Mouse (Mus musculus) T-helper 17 cell (primary cell): ENCODE results near the gene Cd46.

Experiments used
- in situ Hi-C, 2 experiments: fragments of 300-600 bp; cut with MboI, MseI; formaldehyde crosslinking; loops; 1 replicate in 1 of 2; 2 replicates in 1 of 2; pipeline ENCODE4 v1.15.1; 2025; ENCODE audit warnings: high pct_unique_total_duplicates in 2 of 2

Gene Cd46

GRCm38 (mm10) chr1:195018089-195018999 is 73.7 kb downstream of the Cd46 start:
- in situ Hi-C loops, result loop anchor here in 1 of 2 experiments (10.0 kb wide), 1 partner anchor 1094 kb away; no protein-coding TSS in a partner anchor

DNA sequence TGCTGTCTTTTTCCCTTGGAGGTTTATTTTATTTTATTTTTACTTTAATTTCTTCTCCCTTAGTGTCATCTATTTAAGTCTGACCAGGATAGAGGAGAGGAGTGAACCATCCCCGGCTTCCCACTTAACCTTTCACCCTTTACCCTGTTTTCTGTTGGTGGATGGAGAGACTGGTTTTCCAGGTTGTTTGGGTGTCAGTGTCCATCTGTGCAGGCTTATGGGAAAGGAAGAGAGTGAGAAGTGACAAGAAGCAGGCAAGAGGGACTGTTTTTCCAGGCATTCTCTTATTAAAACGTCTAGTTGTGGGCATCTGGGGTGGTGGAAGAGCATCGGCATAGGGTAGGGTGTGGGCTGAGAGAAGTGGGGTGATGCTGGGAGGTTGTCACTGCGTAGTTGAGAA is 74.4 kb downstream of the Cd46 start:
- in situ Hi-C loops, result loop anchor here in 1 of 2 experiments (10.0 kb wide), 1 partner anchor 1093 kb away; no protein-coding TSS in a partner anchor

DNA sequence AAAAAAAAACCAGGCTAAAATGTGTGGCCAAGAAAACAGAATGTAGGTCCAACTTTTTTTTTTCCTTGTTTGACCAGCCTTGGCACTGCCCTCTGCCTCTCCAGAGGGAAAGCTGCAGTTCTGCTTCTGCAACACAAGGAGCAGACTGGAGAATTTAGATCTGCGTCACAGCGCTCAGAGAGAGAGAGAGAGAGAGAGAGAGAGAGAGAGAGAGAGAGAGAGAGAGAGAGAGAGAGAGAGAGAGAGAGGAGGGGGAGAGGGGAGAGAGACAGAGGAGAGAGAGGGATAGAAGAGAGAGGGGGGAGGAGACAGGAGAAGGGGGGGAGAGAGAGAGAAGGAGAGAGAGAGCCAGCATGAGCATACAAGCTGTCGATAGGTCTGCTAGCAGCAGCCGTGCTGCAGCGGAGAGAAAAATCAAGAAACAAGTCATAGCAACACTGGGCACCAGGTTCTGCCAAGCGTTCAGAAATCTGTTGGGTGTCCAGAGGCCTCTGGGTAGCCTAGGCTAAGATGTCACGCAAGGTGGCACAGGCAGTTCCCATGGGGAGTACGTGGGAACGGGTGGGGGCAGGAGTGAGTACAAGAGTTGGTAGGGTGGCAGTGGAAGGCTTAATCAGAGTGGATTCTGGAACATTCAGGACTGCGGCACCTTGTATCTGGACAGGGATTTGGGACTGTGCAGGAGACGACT is 75.1 kb downstream of the Cd46 start:
- in situ Hi-C loops, result loop anchor here in 1 of 2 experiments (10.0 kb wide), 1 partner anchor 1092 kb away; no protein-coding TSS in a partner anchor

- in situ Hi-C loops, result loop anchor here in 1 of 2 experiments (10.0 kb wide), 1 partner anchor 1090 kb away; no protein-coding TSS in a partner anchor
Measured at GRCm38 (mm10) chr1:195015281-195015680, 76.8 kb downstream of the Cd46 start.

DNA sequence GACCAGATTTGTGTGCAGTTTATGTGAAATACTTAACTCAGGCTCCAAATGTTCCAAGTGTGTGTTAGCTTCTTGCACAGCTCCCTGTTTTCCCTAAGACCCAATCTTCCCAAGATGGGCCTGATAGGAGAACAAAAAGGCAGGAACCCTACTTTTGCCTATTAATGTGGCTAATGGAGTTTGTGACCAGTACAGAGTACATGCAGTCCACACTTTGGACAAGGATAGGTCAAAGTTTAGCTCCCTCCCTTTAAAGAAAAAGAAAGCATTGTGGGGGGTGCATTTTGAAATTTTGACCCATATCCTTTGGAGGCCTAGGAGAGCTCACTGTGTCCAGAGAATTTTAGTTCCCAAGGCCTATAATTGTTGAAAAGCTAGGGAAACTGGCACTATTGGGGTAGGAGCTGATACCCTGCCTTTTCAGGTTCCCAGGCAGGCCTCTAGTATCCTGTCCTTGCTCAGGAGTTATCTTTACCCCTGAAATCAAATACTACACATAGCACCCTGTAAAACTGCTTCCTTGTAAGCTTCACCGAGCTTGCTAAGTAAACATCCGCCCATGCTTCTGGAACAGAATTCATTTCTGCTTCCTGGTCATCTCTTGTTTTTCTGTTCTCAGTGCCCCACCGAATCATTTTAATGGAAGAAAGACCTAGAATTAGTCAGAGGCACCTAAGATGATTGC is 77.7 kb downstream of the Cd46 start:
- in situ Hi-C loops, result loop anchor here in 1 of 2 experiments (10.0 kb wide), 1 partner anchor 1090 kb away; no protein-coding TSS in a partner anchor

DNA sequence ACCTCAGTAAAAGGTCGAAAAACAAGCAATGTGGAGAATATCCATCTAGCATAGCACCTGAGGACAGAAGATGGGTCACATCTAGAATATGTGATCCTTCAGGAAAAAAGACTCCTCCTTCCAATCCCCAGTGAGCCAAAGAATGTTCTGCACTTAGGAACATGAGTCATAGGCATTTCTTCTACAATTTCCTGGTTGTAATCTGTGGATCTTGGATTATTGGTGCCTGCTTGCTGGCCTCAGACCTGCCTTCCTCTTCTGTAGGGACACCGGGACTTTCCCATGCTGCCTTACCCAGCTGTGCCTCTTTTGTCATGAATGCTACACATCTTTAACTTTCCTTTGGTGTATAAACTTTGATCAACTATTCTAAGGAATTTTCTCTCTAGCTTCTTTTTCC is 79.5 kb downstream of the Cd46 start:
- in situ Hi-C loops, result loop anchor here in 1 of 2 experiments (10.0 kb wide), 1 partner anchor 1088 kb away; no protein-coding TSS in a partner anchor

DNA sequence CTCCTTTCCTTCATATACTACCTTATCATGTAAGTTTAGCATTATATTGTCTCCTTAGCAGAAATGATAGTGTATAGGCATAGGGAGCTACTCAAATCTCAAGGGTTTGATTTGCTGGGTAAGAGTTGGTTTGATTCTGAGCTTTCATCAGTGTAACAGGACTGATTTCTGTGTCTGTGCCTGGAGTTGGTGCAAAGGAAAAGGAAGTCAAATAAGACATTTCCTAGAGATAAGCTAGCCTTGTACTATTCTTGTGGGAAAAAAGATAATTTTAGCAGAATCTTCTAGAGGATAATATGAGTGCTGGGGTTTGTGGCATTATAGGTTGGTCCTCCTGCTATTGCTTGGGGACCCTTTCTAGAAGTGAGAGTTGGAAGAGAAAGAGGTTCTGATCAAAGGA is 85.8 kb downstream of the Cd46 start:
- in situ Hi-C loops, result no loop called here

- in situ Hi-C loops, result no loop called here
Measured at GRCm38 (mm10) chr1:195004194-195004593, 87.9 kb downstream of the Cd46 start.

GRCm38 (mm10) chr1:195003328-195003727 is 88.7 kb downstream of the Cd46 start:
- in situ Hi-C loops, result no loop called here

- in situ Hi-C loops, result no loop called here
Measured at GRCm38 (mm10) chr1:194998396-194998795, 93.7 kb downstream of the Cd46 start.

DNA sequence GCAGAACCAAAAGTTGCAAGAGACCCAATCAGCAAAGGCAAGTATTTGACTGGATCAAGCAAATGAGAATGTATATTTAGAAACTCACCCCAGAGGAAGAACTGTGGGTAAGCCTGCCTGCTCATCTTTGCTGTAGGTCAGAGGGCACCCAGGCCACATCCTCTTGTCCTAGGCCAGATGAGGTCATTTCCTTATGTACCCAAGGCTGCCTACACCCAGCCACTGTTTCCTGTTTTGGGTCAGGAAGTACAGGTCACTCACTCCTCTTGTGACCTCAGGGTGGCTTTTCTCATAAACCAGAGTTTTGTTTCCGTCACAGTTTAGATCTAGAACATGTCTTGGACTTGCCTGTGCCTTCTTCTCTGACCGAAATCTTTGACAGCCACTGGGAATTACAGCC is 96.9 kb downstream of the Cd46 start:
- in situ Hi-C loops, result no loop called here

- in situ Hi-C loops, result no loop called here
Measured at GRCm38 (mm10) chr1:194994262-194994661, 97.8 kb downstream of the Cd46 start.

DNA sequence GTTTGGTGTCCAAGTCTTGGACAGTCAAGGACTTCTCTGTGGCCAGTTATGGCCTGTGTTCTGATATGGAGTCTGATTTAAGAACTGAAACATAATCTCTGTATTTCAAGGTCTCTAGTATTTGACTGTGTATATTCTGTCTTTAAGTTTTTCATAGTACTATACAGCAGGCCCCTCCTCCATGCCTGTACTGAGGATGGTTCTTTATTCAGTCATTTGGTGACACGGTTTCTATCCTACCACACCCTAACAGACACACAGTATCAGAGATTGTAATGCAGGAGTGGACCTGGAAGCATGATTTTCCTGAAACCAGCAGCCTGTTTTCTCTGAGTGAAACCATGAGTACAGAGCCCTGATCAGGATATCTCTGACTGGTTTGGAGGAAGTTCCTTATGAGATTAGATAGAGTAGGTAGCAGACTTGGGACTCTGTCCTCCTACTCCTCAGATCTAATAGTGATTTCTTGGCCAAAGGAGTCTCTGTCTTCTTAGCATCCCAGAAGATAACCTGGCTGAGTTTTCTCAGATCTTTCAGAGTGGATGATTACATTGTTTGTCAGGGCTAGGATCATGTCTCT is 98.5 kb downstream of the Cd46 start:
- in situ Hi-C loops, result no loop called here

DNA sequence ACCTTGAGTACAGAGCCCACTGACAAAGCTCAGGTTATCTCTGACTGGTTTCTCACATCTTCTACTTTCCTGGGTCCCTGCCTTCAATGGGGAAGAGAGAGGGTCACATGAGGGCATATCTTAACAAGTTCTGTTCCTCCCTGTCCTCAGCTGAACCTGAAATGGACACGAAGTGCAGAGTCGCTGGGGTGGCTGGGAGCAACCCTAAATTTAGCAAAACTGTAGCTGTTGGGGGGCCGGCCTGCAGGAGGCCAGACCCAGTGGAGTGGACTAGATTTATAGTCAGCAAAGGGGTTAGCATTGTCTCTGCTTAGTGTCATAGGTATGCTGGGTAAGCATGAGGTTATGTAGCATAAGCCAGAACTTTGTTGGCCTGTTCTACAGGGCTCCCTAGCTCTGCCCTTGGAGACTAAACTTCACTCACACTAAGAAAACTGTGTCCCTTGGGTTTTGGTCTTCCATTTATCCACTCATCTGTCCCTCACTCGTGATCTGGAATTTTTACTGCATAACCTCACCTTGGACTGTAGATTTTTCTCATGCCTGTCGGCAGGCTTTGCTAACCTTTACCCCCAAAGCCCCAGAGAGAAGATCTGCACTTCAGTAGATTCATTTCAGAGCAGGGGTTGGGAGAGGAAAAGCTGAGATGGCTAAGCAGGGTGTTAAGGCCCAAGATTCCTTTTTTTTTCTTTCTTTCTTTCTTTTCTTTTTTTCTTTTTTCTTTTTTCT is 99.3 kb downstream of the Cd46 start:
- in situ Hi-C loops, result no loop called here

- in situ Hi-C loops, result no loop called here
Measured at GRCm38 (mm10) chr1:194991654-194992053, 100.4 kb downstream of the Cd46 start.

- in situ Hi-C loops, result no loop called here
Measured at GRCm38 (mm10) chr1:194990976-194991375, 101.1 kb downstream of the Cd46 start.

- in situ Hi-C loops, result no loop called here
Measured at GRCm38 (mm10) chr1:194989024-194989423, 103.0 kb downstream of the Cd46 start.
